ENCODE assay signal across 21 mouse cellular contexts in genomic region chr1:137387509-137387908, GRCm38 (mm10).
"Had no signal": no experiment of that assay in that cellular context is flagged by ENCODE, and none has a peak within 500 bp of the region (broad histone marks: within the 10 kb centered on the region; RNA-seq: fewer than 3 reads in every experiment).

No protein-coding gene starts in this region.

- ATAC-seq: liver, postnatal 0 days; lung, postnatal 0 days; midbrain, embryonic 15.5 days had no signal

- H3K9me3 ChIP-seq: liver, embryonic 13.5 days; liver, embryonic 15.5 days; lung, embryonic 15.5 days; midbrain, embryonic 12.5 days; midbrain, embryonic 15.5 days; neural tube, embryonic 13.5 days; neural tube, embryonic 15.5 days had no signal

- H3K4me2 ChIP-seq: liver, embryonic 13.5 days; liver, embryonic 15.5 days; lung, embryonic 15.5 days; midbrain, embryonic 12.5 days; midbrain, embryonic 15.5 days; neural tube, embryonic 13.5 days; neural tube, embryonic 15.5 days had no signal

- DNase-seq: liver, embryonic 13.5 days; liver, postnatal 0 days; lung, adult 2 months; lung, postnatal 14 days; lung, postnatal 36 days; retina, postnatal 1 day; right cerebral cortex, adult 18-20 months; right cerebral cortex, postnatal 25 days; right cerebral cortex, postnatal 4 days; spleen, adult 18-20 months; thymus, adult 18-20 months; thymus, postnatal 36 days had no signal

- H3K9ac ChIP-seq: liver, embryonic 13.5 days; liver, embryonic 15.5 days; liver, postnatal 0 days; lung, embryonic 15.5 days; midbrain, embryonic 12.5 days; midbrain, embryonic 15.5 days; neural tube, embryonic 13.5 days; neural tube, embryonic 15.5 days had no signal

- H3K36me3 ChIP-seq: liver, embryonic 13.5 days; liver, embryonic 15.5 days; lung, embryonic 15.5 days; midbrain, embryonic 12.5 days; midbrain, embryonic 15.5 days; neural tube, embryonic 13.5 days; neural tube, embryonic 15.5 days had no signal

- H3K4me1 ChIP-seq: liver, embryonic 13.5 days; liver, embryonic 15.5 days; lung, embryonic 15.5 days; midbrain, embryonic 12.5 days; midbrain, embryonic 15.5 days; neural tube, embryonic 13.5 days; neural tube, embryonic 15.5 days had no signal

- H3K4me3 ChIP-seq: liver, embryonic 13.5 days; liver, embryonic 15.5 days; lung, embryonic 15.5 days; midbrain, embryonic 12.5 days; midbrain, embryonic 15.5 days; myocyte; neural tube, embryonic 13.5 days; neural tube, embryonic 15.5 days had no signal

- H3K27me3 ChIP-seq: liver, embryonic 13.5 days; liver, embryonic 15.5 days; lung, embryonic 15.5 days; midbrain, embryonic 12.5 days; midbrain, embryonic 15.5 days; neural tube, embryonic 13.5 days; neural tube, embryonic 15.5 days had no signal

- H3K27ac ChIP-seq: liver, embryonic 13.5 days; liver, embryonic 15.5 days; lung, embryonic 15.5 days; macrophage; midbrain, embryonic 12.5 days; midbrain, embryonic 15.5 days; neural tube, embryonic 13.5 days; neural tube, embryonic 15.5 days had no signal
